Mouse (Mus musculus) embryonic fibroblast, embryonic 13.5 days (primary cell): ENCODE data around the gene Wdr25.
A peak's percentile ranks its signal among the peaks of the same experiment; 100 is the strongest.

ENCODE experiments used
- CTCF ChIP-seq: IDR thresholded peaks from 2 replicates; pipeline ENCODE4 v1.5.1; 2011; ENCODE audit warnings: mild to moderate bottlenecking, control low read depth, low read length, moderate library complexity, borderline replicate concordance; ENCODE audit not compliant: insufficient read depth
- POLR2A ChIP-seq: IDR thresholded peaks from 2 replicates; pipeline ENCODE4 v1.6.1; 2011; ENCODE audit warnings: low read depth, mild to moderate bottlenecking, control low read depth, low read length, moderate library complexity

GRCm38 (mm10) chr12:108893715-108894431 lies 442 bp downstream of the Wdr25 start, which contains the start of gene Wars:
- TF ChIP-seq CTCF (no peak), POLR2A (peak; percentile 79)
